Mouse (Mus musculus): ENCODE measurements around the gene 3110040N11Rik. TPM values are rescaled to one million over a fixed set of nuclear protein-coding genes. Genes with fewer than 3 reads are reported as not detected.

The 3110040N11Rik gene
- total and polyA plus RNA-seq, 2 experiments from 2014 or later, result 41.8 to 48.9 TPM

GRCm38 (mm10) chr7:81775325-81775724, 14.0 kb downstream of the 3110040N11Rik start:
- H3K4me1 ChIP-seq (ENCODE audit: insufficient read depth, low read length), result no peaks in the 10 kb centered on the region
- H3K4me2 ChIP-seq (ENCODE audit: low read depth, low read length), result no peak overlapping the region
- ATAC-seq, result no peak
- H3K9ac ChIP-seq (replicated peaks; ENCODE audit: low read length), result no peak overlapping the region
- 0 out of 2 replicates have a peak, but pooled peaks cover under 1% of the 10 kb centered on the region for H3K9me3 ChIP-seq (ENCODE audit: low read length)
- no peak for TF ChIP-seq CTCF (IDR thresholded peaks at IDR 0.05; ENCODE audit: low read depth)
- H3K27me3 ChIP-seq (ENCODE audit: insufficient read depth, low read length), result no peaks in the 10 kb centered on the region
- H3K27ac ChIP-seq, result no peak overlapping the region
- WGBS, result 65% methylated on average over 5 of the region's 5 CpGs
- H3K4me3 ChIP-seq (ENCODE audit: low read length), result no peak overlapping the region
- H3K36me3 ChIP-seq (ENCODE audit: insufficient read depth, low read length), result peaks cover 7% of the 10 kb centered on the region; the same call in 1 of the 2 replicates
- DNase-seq (ENCODE audit: low spot score), result no peak

- no peak for TF ChIP-seq CTCF (IDR thresholded peaks at IDR 0.05; ENCODE audit: low read depth)
- Histone ChIP-seq H3K4me1 (ENCODE audit: insufficient read depth, low read length) (no peaks in the 10 kb centered on the region), H3K27ac (no peak overlapping the region), H3K27me3 (ENCODE audit: insufficient read depth, low read length) (no peaks in the 10 kb centered on the region), H3K9ac (replicated peaks; ENCODE audit: low read length) (no peak overlapping the region), H3K36me3 (ENCODE audit: insufficient read depth, low read length) (no peaks in the 10 kb centered on the region), H3K9me3 (ENCODE audit: low read length) (no peaks in the 10 kb centered on the region), H3K4me3 (ENCODE audit: low read length) (no peak overlapping the region), H3K4me2 (ENCODE audit: low read depth, low read length) (no peak overlapping the region)
- 81% methylated on average over 10 of the region's 10 CpGs for WGBS
- ATAC-seq (no peak), DNase-seq (ENCODE audit: low spot score) (no peak)
These were observed 16.3 kb downstream of the 3110040N11Rik start for GRCm38 (mm10) chr7:81772786-81773539.

- peak; percentile 50 for DNase-seq (ENCODE audit: low spot score)
- peak overlapping the region; percentile 82 for H3K4me2 ChIP-seq (ENCODE audit: low read depth, low read length)
- peak overlapping the region; percentile 80 for H3K4me3 ChIP-seq (ENCODE audit: low read length)
- TF ChIP-seq CTCF (IDR thresholded peaks at IDR 0.05; ENCODE audit: low read depth), result peak; percentile 58
- peak overlapping the region; percentile 83 for H3K9ac ChIP-seq (replicated peaks; ENCODE audit: low read length)
- peak overlapping the region; percentile 84 for H3K27ac ChIP-seq
- no peaks in the 10 kb centered on the region for H3K27me3 ChIP-seq (ENCODE audit: insufficient read depth, low read length)
- no peaks in the 10 kb centered on the region for H3K36me3 ChIP-seq (ENCODE audit: insufficient read depth, low read length)
- ATAC-seq, result peak; percentile 83
- WGBS, result 2% methylated on average over 60 of the region's 60 CpGs
- H3K4me1 ChIP-seq (ENCODE audit: insufficient read depth, low read length), result 0 out of 2 replicates have a peak, but pooled peaks cover 10% of the 10 kb centered on the region
- no peaks in the 10 kb centered on the region for H3K9me3 ChIP-seq (ENCODE audit: low read length)
These were observed 26.0 kb downstream of the 3110040N11Rik start for GRCm38 (mm10) chr7:81763110-81763845.

- Histone ChIP-seq H3K9ac (replicated peaks; ENCODE audit: low read length) (peak within 1 kb of the TSS; percentile 83), H3K36me3 (ENCODE audit: insufficient read depth, low read length) (no peaks in the 10 kb centered on the region), H3K4me2 (ENCODE audit: low read depth, low read length) (peak within 1 kb of the TSS; percentile 82), H3K4me3 (ENCODE audit: low read length) (peak within 1 kb of the TSS; percentile 80), H3K27me3 (ENCODE audit: insufficient read depth, low read length) (no peaks in the 10 kb centered on the region), H3K4me1 (ENCODE audit: insufficient read depth, low read length) (0 out of 2 replicates have a peak, but pooled peaks cover 10% of the 10 kb centered on the region), H3K9me3 (ENCODE audit: low read length) (no peaks in the 10 kb centered on the region), H3K27ac (peak within 1 kb of the TSS; percentile 84)
- peak; percentile 97 for ATAC-seq
- DNase-seq (ENCODE audit: low spot score), result peak; percentile 98
- under 1% methylated on average over 56 of the region's 56 CpGs for WGBS
- peak; percentile 57 for TF ChIP-seq CTCF (IDR thresholded peaks at IDR 0.05; ENCODE audit: low read depth)
These were observed 26.8 kb downstream of the 3110040N11Rik start, which contains the start of gene Ramac for GRCm38 (mm10) chr7:81762180-81763109. TSS of gene Ramac (plus strand) at chr7:81762925.

GRCm38 (mm10) chr7:81747956-81748355, 41.3 kb downstream of the 3110040N11Rik start:
- DNase-seq (ENCODE audit: low spot score) (no peak), ATAC-seq (no peak)
- Histone ChIP-seq H3K36me3 (ENCODE audit: insufficient read depth, low read length) (no peaks in the 10 kb centered on the region), H3K27ac (no peak overlapping the region), H3K4me1 (ENCODE audit: insufficient read depth, low read length) (no peaks in the 10 kb centered on the region), H3K27me3 (ENCODE audit: insufficient read depth, low read length) (no peaks in the 10 kb centered on the region), H3K9me3 (ENCODE audit: low read length) (no peaks in the 10 kb centered on the region), H3K4me3 (ENCODE audit: low read length) (no peak overlapping the region), H3K9ac (replicated peaks; ENCODE audit: low read length) (no peak overlapping the region), H3K4me2 (ENCODE audit: low read depth, low read length) (no peak overlapping the region)
- TF ChIP-seq CTCF (IDR thresholded peaks at IDR 0.05; ENCODE audit: low read depth), result no peak
- 83% methylated on average over 3 of the region's 3 CpGs for WGBS

- DNase-seq (ENCODE audit: low spot score) (peak; percentile 58), ATAC-seq (0 out of 2 replicates have a peak, but pooled peaks have one; percentile 35)
- Histone ChIP-seq H3K4me2 (ENCODE audit: low read depth, low read length) (no peak overlapping the region), H3K27ac (no peak overlapping the region), H3K9me3 (ENCODE audit: low read length) (no peaks in the 10 kb centered on the region), H3K36me3 (ENCODE audit: insufficient read depth, low read length) (no peaks in the 10 kb centered on the region), H3K9ac (replicated peaks; ENCODE audit: low read length) (no peak overlapping the region), H3K4me1 (ENCODE audit: insufficient read depth, low read length) (no peaks in the 10 kb centered on the region), H3K4me3 (ENCODE audit: low read length) (no peak overlapping the region), H3K27me3 (ENCODE audit: insufficient read depth, low read length) (no peaks in the 10 kb centered on the region)
- 69% methylated on average over 4 of the region's 4 CpGs for WGBS
- peak; percentile 59 for TF ChIP-seq CTCF (IDR thresholded peaks at IDR 0.05; ENCODE audit: low read depth)
These were observed 45.1 kb downstream of the 3110040N11Rik start for GRCm38 (mm10) chr7:81744145-81744544.
